Mouse (Mus musculus): ENCODE measurements around the gene Nelfa. TPM values are rescaled to one million over a fixed set of nuclear protein-coding genes. Genes with fewer than 3 reads are reported as not detected.
"Not testable (repeated sequence)": the region's sequence is repeated elsewhere in the genome, so short reads cannot be mapped to it uniquely, and the experiment has no call there.

Nelfa gene
- polyA plus RNA-seq, 1 experiment from 2014 or later: 22.3 TPM

DNA sequence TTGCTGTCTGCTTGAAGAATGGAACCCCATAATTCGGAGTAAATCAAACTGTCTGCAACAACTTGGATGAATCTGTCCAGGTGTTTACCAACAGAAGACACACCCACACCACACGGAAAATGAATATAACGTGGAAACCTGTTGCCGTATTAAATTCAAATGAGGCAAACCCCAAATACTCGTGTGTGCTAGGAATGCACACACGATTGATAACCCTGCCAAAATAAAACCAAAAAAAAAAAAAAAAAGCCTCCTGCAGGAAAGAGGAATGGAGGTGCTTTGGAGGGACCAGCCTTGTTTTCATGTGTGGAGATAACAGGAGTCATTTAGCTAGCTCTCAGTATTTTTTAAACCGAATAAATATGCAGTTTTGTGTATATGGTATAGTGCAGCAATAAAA is 1.3 kb downstream of the Nelfa start:
- peak overlapping the region; percentile 62 for H3K4me3 ChIP-seq (ENCODE audit: inconsistent target)
- H3K79me2 ChIP-seq (ENCODE audit: inconsistent target): peaks cover 71% of the 10 kb centered on the region
- no peak overlapping the region for H3K27ac ChIP-seq
- WGBS (ENCODE audit: missing documents): 75% methylated on average over 6 of the region's 7 CpGs
- peaks cover 7% of the 10 kb centered on the region; the same call in 1 of the 2 replicates for H3K36me3 ChIP-seq (ENCODE audit: inconsistent target)

- Histone ChIP-seq H3K79me2 (ENCODE audit: inconsistent target) (peaks cover 79% of the 10 kb centered on the region), H3K27ac (no peak overlapping the region), H3K36me3 (ENCODE audit: inconsistent target) (peaks cover 12% of the 10 kb centered on the region; the same call in 1 of the 2 replicates), H3K4me3 (ENCODE audit: inconsistent target) (no peak overlapping the region)
- 100% methylated on average over 2 of the region's 2 CpGs for WGBS (ENCODE audit: missing documents)
Measured at GRCm38 (mm10) chr5:33934081-33934480, 2.1 kb downstream of the Nelfa start.

DNA sequence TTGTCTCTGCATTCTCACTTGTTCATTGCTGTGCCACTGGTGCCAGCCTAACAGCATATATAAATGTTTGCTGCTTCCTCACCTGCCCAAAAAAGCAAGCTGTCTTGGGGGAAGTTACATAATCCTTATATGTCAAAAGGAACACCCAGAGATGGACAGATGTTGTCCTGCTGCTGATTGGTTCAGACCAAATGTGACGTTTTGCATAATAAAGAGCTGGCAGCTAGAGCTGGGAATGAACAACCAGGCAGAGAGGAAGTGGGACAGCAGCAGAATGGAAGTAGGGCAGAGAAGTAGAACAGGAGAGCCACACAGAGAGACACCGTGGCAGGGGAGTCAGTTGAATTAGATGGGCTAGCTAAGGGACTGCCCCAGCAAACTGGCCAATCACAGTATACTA is 3.8 kb downstream of the Nelfa start:
- 25% methylated on average over 2 of the region's 2 CpGs for WGBS (ENCODE audit: missing documents)
- no peak overlapping the region for H3K27ac ChIP-seq

GRCm38 (mm10) chr5:33926170-33926569 is 10.0 kb downstream of the Nelfa start:
- Histone ChIP-seq H3K27ac (no peak overlapping the region), H3K36me3 (ENCODE audit: inconsistent target) (peaks cover 34% of the 10 kb centered on the region; the same call in 1 of the 2 replicates), H3K4me3 (ENCODE audit: inconsistent target) (no peak overlapping the region), H3K79me2 (ENCODE audit: inconsistent target) (peaks cover 97% of the 10 kb centered on the region)

More for the DNA sequence above, 3.8 kb downstream of the Nelfa start:
- H3K36me3 ChIP-seq (ENCODE audit: inconsistent target): peaks cover 25% of the 10 kb centered on the region; the same call in 1 of the 2 replicates
- no peak overlapping the region for H3K4me3 ChIP-seq (ENCODE audit: inconsistent target)
- H3K79me2 ChIP-seq (ENCODE audit: inconsistent target): peaks cover 92% of the 10 kb centered on the region

DNA sequence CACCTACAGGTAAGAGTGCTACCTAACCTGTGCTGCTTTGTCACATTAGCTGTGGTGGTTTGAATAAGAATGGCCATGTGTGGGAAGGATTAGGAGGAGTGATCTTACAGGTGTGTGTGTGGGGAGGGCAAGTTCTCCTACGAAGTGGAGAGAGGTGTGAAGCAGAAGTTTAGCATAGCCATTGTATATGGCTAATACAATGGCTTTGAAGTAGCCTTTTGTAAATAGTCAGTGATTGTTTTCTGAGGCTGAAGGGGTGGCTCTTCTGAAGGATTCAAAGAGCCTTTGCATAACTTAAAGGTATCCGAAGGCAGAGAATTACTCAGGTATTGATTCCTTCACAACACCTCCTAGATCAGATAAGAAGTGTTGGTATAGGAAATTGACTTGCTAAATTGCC is 13.6 kb downstream of the Nelfa start:
- Histone ChIP-seq H3K36me3 (ENCODE audit: inconsistent target) (peaks cover 31% of the 10 kb centered on the region; the same call in 1 of the 2 replicates), H3K27ac (no peak overlapping the region), H3K4me3 (ENCODE audit: inconsistent target) (no peak overlapping the region), H3K79me2 (ENCODE audit: inconsistent target) (peaks cover 61% of the 10 kb centered on the region)
- WGBS (ENCODE audit: missing documents): 100% methylated on average over 2 of the region's 2 CpGs

GRCm38 (mm10) chr5:33921486-33922235 is 14.6 kb downstream of the Nelfa start:
- no peak overlapping the region for H3K4me3 ChIP-seq (ENCODE audit: inconsistent target)
- peak overlapping the region; percentile 42 for H3K27ac ChIP-seq
- WGBS (ENCODE audit: missing documents): 86% methylated on average over 7 of the region's 7 CpGs
- peaks cover 51% of the 10 kb centered on the region for H3K79me2 ChIP-seq (ENCODE audit: inconsistent target)
- H3K36me3 ChIP-seq (ENCODE audit: inconsistent target): peaks cover 26% of the 10 kb centered on the region; the same call in 1 of the 2 replicates

- H3K36me3 ChIP-seq (ENCODE audit: inconsistent target): peaks cover 28% of the 10 kb centered on the region; the same call in 1 of the 2 replicates
Measured at GRCm38 (mm10) chr5:33920924-33921323, 15.3 kb downstream of the Nelfa start.

DNA sequence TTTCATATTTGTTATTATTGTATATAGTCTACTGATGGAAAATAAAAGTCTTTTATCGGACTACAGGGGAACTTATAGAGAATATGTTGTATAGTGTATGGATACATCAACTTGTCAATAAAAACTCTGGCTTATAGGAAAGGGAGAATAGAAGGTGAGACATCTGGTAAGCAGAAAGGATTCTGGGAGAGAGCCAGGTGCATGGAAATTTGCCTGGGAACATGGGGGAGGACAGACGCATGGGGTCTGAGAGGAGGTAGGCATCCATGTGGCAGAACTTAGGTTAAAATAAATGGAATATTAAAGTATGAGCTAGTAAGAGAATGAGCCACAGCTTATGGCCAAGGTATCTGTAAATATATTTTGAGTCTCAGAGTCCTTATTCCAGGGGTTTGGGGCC is 16.2 kb downstream of the Nelfa start:
- H3K4me3 ChIP-seq (ENCODE audit: inconsistent target): no peak overlapping the region
- no peak overlapping the region for H3K27ac ChIP-seq
- WGBS (ENCODE audit: missing documents): 100% methylated on average over 2 of the region's 2 CpGs
- peaks cover 35% of the 10 kb centered on the region for H3K79me2 ChIP-seq (ENCODE audit: inconsistent target)
- peaks cover 33% of the 10 kb centered on the region; the same call in 1 of the 2 replicates for H3K36me3 ChIP-seq (ENCODE audit: inconsistent target)

More at GRCm38 (mm10) chr5:33920924-33921323, 15.3 kb downstream of the Nelfa start:
- WGBS (ENCODE audit: missing documents): 1% methylated on average over 4 of the region's 4 CpGs
- Histone ChIP-seq H3K4me3 (ENCODE audit: inconsistent target) (no peak overlapping the region), H3K27ac (peak overlapping the region; percentile 42), H3K79me2 (ENCODE audit: inconsistent target) (peaks cover 44% of the 10 kb centered on the region)

DNA sequence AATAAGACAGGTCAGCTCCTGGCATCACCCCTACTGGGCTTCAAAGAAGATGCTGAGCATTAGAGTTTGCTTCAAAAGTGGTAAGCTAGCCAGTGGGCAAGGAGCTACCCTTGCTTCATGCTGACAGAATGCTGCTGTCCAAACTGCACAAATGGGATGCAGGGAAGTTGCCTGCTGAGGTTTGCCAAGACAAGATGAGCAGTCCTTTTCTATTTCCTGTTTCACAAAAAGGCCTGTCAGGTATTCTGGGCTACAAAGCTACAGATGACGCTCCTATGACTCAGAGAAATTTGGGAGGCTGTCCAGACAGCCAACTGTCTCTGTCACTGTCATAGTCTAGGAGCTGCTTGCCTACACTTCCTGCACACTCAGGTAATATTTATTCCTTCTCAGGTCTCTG is 16.7 kb downstream of the Nelfa start:
- H3K4me3 ChIP-seq (ENCODE audit: inconsistent target): no peak overlapping the region
- H3K79me2 ChIP-seq (ENCODE audit: inconsistent target): peaks cover 30% of the 10 kb centered on the region
- H3K36me3 ChIP-seq (ENCODE audit: inconsistent target): peaks cover 33% of the 10 kb centered on the region; the same call in 1 of the 2 replicates
- H3K27ac ChIP-seq: no peak overlapping the region
- WGBS (ENCODE audit: missing documents): 73% methylated on average over 1 of the region's 1 CpGs

DNA sequence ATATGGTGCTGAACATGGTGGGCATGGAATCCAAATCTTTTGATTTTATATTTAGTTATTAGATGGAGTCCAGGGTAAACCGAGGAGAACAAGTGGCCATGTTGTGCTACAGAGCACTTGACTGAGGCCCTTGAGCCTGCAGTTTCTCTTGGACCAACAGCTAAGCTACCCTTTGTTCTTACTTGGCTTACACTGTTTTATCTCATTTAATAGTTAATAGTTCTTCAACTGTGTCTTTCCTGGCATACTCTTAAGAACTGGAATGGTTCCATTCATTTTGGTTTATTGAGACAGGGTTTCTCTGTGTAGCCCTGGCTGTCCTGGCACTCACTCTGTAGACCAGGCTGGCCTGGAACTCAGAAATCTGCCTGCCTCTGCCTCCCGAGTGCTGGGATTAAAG is 19.6 kb downstream of the Nelfa start:
- peaks cover 45% of the 10 kb centered on the region; the same call in 1 of the 2 replicates for H3K36me3 ChIP-seq (ENCODE audit: inconsistent target)
- not testable (repeated sequence) for H3K79me2 ChIP-seq (ENCODE audit: inconsistent target)

GRCm38 (mm10) chr5:33915031-33915430 is 21.2 kb downstream of the Nelfa start:
- H3K27ac ChIP-seq; H3K79me2 ChIP-seq (ENCODE audit: inconsistent target); H3K4me3 ChIP-seq (ENCODE audit: inconsistent target): not testable (repeated sequence)
- H3K36me3 ChIP-seq (ENCODE audit: inconsistent target): peaks cover 43% of the 10 kb centered on the region; the same call in 1 of the 2 replicates

More for the DNA sequence above, 19.6 kb downstream of the Nelfa start:
- not testable (repeated sequence) for H3K27ac ChIP-seq; H3K4me3 ChIP-seq (ENCODE audit: inconsistent target)
- 100% methylated on average over 2 of the region's 2 CpGs for WGBS (ENCODE audit: missing documents)

- Histone ChIP-seq H3K36me3 (ENCODE audit: inconsistent target) (peaks cover 52% of the 10 kb centered on the region), H3K79me2 (ENCODE audit: inconsistent target) (no peaks in the 10 kb centered on the region), H3K4me3 (ENCODE audit: inconsistent target) (no peak overlapping the region), H3K27ac (no peak overlapping the region)
- 95% methylated on average over 9 of the region's 9 CpGs for WGBS (ENCODE audit: missing documents)
Measured at GRCm38 (mm10) chr5:33903176-33903575, 33.0 kb downstream of the Nelfa start.

- peaks cover 57% of the 10 kb centered on the region for H3K36me3 ChIP-seq (ENCODE audit: inconsistent target)
- WGBS (ENCODE audit: missing documents): 90% methylated on average over 2 of the region's 2 CpGs
- H3K4me3 ChIP-seq (ENCODE audit: inconsistent target): no peak overlapping the region
- no peak overlapping the region for H3K27ac ChIP-seq
- H3K79me2 ChIP-seq (ENCODE audit: inconsistent target): no peaks in the 10 kb centered on the region
Measured at GRCm38 (mm10) chr5:33902696-33903095, 33.5 kb downstream of the Nelfa start.

GRCm38 (mm10) chr5:33901278-33901677 is 34.9 kb downstream of the Nelfa start:
- WGBS (ENCODE audit: missing documents): 86% methylated on average over 2 of the region's 3 CpGs
- Histone ChIP-seq H3K36me3 (ENCODE audit: inconsistent target) (peaks cover 71% of the 10 kb centered on the region), H3K4me3 (ENCODE audit: inconsistent target) (no peak overlapping the region), H3K79me2 (ENCODE audit: inconsistent target) (no peaks in the 10 kb centered on the region), H3K27ac (no peak overlapping the region)

DNA sequence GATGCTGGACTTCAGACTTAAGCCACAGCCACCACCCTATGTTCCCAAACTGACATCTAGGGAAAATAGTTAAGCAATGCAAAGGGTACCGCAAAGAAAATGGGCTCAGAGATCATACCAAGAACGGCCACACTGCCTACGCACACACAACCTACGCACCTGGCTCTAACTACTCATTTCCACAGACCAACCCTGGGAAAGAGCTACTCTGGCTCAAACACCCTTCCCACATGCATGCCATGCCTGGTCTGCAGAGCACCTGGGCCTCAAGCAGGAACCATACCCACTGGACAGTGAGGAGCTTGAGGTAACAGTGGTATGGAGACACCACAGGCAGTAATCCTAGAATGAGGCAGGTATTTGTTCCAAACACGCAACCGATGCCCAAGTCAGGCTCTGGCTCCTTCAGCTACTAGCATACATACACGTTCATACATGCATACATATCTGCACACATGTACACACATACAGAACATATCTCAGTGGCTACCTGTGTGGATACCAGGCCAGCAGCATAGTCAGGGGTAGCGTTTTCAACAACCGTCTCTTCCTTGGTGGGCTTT is 35.4 kb downstream of the Nelfa start:
- no peak overlapping the region for H3K27ac ChIP-seq
- H3K36me3 ChIP-seq (ENCODE audit: inconsistent target): peaks cover 75% of the 10 kb centered on the region
- H3K4me3 ChIP-seq (ENCODE audit: inconsistent target): no peak overlapping the region
- WGBS (ENCODE audit: missing documents): 93% methylated on average over 9 of the region's 9 CpGs
- H3K79me2 ChIP-seq (ENCODE audit: inconsistent target): no peaks in the 10 kb centered on the region
